Mouse (Mus musculus) kidney, embryonic 16.5 days (tissue): ENCODE data around the gene Lrrn1. TPM values are rescaled to one million over a fixed set of nuclear protein-coding genes. Genes with fewer than 3 reads are reported as not detected.

ENCODE experiments used
- ATAC-seq: fragments of 200-750 bp; cut with Nextera tagmentation; 2 replicates; pipeline ENCODE4 v1.8.0; 2017; ENCODE audit warnings: moderate TSS enrichment; ENCODE audit not compliant: low FRiP score, low TSS enrichment
- H3K27ac ChIP-seq: fragments of 300-500 bp; sonication (generic); 2 replicates; pipeline ENCODE4 v1.5.1; 2014; ENCODE audit warnings: low read length
- H3K27me3 ChIP-seq: fragments of 300-500 bp; sonication (generic); 2 replicates; pipeline ENCODE4 v1.6.1; 2014; ENCODE audit warnings: low read length, control low read depth, mixed read lengths; ENCODE audit not compliant: insufficient read depth
- H3K36me3 ChIP-seq: fragments of 300-500 bp; sonication (generic); 2 replicates; pipeline ENCODE4 v1.6.1; 2014; ENCODE audit warnings: low read length, control low read depth, mixed read lengths; ENCODE audit not compliant: insufficient read depth
- H3K4me1 ChIP-seq: fragments of 300-500 bp; sonication (generic); 2 replicates; pipeline ENCODE4 v1.6.1; 2014; ENCODE audit warnings: low read length, control low read depth, mixed read lengths; ENCODE audit not compliant: insufficient read depth
- H3K4me2 ChIP-seq: fragments of 300-500 bp; sonication (generic); replicated peaks from 2 replicates; pipeline ENCODE4 v1.6.1; 2014; ENCODE audit warnings: low read depth, low read length
- H3K4me3 ChIP-seq: fragments of 300-500 bp; sonication (generic); 2 replicates; pipeline ENCODE4 v1.5.1; 2014; ENCODE audit warnings: mild to moderate bottlenecking, low read length
- H3K9ac ChIP-seq: fragments of 300-500 bp; sonication (generic); replicated peaks from 2 replicates; pipeline ENCODE4 v1.6.1; 2014; ENCODE audit warnings: low read length
- H3K9me3 ChIP-seq: fragments of 300-500 bp; sonication (generic); 2 replicates; pipeline ENCODE4 v1.6.1; 2016; ENCODE audit warnings: low read length, control low read depth
- WGBS: fragments of 180-500 bp; shearing (Covaris S2); extraction: QIAGEN DNeasy Blood & Tissue Kit; methylation state at CpG from one replicate; pipeline ENCODE4 v1.1.7; 2014; 5-methylcytosine and 5-hydroxymethylcytosine counted together
- polyA plus RNA-seq: library from polyadenylated mRNA; unstranded; fragments of >200 nt; fragmentation: Nextera tagmentation; extraction: Ambion mirVana; gene quantifications from 2 replicates; pipeline ENCODE4 v1.2.1, GENCODE M21; 2015

Gene Lrrn1
- polyA plus RNA-seq, 1 experiment from 2014 or later = 9.7 TPM

DNA sequence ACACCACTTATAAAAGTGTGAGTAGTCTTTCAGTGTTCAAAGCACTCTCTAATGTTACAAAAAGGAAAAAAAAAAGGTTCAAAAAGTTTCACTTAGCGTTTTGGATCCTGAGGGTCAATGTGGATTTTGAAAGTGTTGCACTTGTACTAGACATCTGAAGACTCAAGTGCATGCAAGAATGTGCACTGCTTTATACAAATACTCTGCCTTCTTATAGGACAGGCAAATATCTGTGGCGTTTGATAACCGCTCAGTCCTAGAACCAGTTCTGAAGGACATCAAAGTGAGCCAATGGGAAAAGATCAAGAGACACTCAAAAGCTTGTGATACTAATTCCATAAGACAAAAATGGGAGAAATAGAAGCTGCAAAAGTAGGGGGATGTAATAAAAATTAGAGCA is 45.0 kb downstream of the Lrrn1 start:
- no peaks in the 10 kb centered on the region for H3K4me1 ChIP-seq
- ATAC-seq = no peak
- H3K4me3 ChIP-seq = no peak overlapping the region
- H3K9me3 ChIP-seq = no peaks in the 10 kb centered on the region
- no peaks in the 10 kb centered on the region for H3K36me3 ChIP-seq
- H3K4me2 ChIP-seq = no peak overlapping the region
- no peak overlapping the region for H3K9ac ChIP-seq
- WGBS = 92% methylated on average over 3 of the region's 3 CpGs
- no peaks in the 10 kb centered on the region for H3K27me3 ChIP-seq
- H3K27ac ChIP-seq = no peak overlapping the region

DNA sequence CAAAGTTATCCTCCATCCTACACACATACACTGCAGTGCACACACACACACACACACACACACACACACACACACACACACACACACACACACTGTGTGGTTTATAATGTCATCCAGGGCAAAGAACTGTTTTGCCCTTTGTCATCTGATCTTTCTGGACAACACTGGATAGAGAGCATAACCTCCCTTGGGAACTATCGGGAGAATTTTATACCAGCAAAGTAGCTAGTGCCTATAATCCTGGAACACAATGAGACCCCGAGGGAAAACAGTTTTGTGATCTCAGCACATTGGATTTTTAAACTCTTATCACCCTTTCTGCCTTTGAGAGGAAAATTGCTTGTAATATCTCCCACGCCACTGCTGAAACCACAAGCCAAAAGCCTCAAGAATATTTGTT is 45.8 kb downstream of the Lrrn1 start:
- Histone ChIP-seq H3K27me3 (no peaks in the 10 kb centered on the region), H3K4me2 (no peak overlapping the region), H3K4me1 (no peaks in the 10 kb centered on the region), H3K36me3 (no peaks in the 10 kb centered on the region), H3K9ac (no peak overlapping the region), H3K27ac (no peak overlapping the region), H3K4me3 (no peak overlapping the region), H3K9me3 (no peaks in the 10 kb centered on the region)
- WGBS = 50% methylated on average over 3 of the region's 3 CpGs
- ATAC-seq = no peak

DNA sequence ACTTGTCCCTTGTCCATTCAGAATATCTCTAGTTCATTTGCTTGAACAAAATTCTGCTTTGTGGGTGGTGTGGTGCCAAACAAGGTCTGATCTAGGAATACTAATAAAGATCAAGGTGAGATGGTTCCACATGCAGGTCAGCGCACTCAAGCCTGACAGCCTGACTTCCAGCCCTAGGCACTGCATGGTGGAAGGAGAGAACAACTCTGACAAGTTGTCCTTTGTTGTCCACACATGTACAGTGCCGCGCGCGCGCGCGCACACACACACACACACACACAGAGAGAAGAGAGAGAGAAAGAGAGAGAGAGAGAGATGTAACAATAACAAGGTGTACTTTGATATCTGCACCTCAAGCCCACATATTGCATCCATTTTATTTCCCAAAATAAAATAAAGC is 47.7 kb downstream of the Lrrn1 start:
- WGBS = 98% methylated on average over 8 of the region's 8 CpGs
- no peak overlapping the region for H3K4me2 ChIP-seq

DNA sequence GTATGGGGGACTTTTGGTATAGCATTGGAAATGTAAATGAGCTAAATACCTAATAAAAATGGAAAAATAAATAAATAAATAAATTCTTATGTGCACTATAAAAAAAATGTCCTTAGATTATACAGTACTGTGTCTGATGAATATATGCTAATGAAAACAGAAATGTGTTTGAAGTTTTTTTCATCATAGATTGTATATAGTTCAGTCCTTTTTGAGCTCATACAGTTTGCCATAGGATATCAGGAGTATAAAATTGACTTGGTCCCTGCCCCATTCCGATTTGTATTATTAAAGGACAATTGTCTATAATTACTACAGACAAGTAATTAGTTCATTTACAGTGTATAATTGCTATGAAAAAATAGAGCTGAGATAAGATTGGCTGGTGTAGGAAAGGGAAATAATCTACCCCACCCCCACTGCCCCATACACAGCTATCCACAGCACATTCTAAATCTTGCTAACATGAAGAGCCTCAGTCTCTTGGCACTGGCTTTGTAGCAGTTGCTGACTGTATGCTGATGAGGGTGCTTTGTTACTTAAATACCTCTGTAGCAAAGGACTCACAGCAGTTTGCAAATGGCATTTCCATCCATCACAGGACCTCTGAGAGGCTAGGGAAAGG is 54.3 kb downstream of the Lrrn1 start:
- H3K9me3 ChIP-seq = no peaks in the 10 kb centered on the region
- no peaks in the 10 kb centered on the region for H3K27me3 ChIP-seq
- no peak for ATAC-seq
- 84% methylated on average over 1 of the region's 1 CpGs for WGBS
- no peaks in the 10 kb centered on the region for H3K4me1 ChIP-seq
- no peak overlapping the region for H3K9ac ChIP-seq
- H3K36me3 ChIP-seq = no peaks in the 10 kb centered on the region
- no peak overlapping the region for H3K4me3 ChIP-seq
- H3K27ac ChIP-seq = no peak overlapping the region
- H3K4me2 ChIP-seq = no peak overlapping the region

More for the DNA sequence above, 47.7 kb downstream of the Lrrn1 start:
- no peak overlapping the region for H3K9ac ChIP-seq
- H3K9me3 ChIP-seq = no peaks in the 10 kb centered on the region
- H3K4me1 ChIP-seq = no peaks in the 10 kb centered on the region
- H3K27ac ChIP-seq = no peak overlapping the region
- ATAC-seq = no peak
- no peaks in the 10 kb centered on the region for H3K27me3 ChIP-seq
- no peak overlapping the region for H3K4me3 ChIP-seq
- no peaks in the 10 kb centered on the region for H3K36me3 ChIP-seq

DNA sequence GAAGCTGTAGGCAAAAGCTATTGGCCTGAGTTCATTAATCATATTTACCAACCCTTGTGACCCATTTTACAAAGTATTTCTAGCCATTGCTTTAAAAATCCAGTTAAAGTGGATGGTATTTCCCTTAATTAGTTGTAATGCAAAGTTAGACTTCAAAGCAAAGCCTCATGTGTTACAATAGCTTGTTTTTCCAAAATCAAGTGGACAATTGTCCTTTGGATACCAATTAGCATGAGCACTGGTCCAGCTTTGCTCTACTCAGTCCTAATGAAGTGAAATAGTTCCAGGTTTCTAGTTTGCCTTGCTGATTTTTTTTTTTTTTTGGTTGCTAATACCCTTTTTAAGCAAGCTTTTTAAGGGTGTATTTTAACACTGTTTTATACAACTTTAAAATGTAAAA is 75.6 kb downstream of the Lrrn1 start:
- no peak for ATAC-seq
- no peaks in the 10 kb centered on the region for H3K27me3 ChIP-seq
- H3K36me3 ChIP-seq = no peaks in the 10 kb centered on the region
- H3K9ac ChIP-seq = no peak overlapping the region
- no peak overlapping the region for H3K27ac ChIP-seq
- no peaks in the 10 kb centered on the region for H3K9me3 ChIP-seq
- H3K4me2 ChIP-seq = no peak overlapping the region
- no peaks in the 10 kb centered on the region for H3K4me1 ChIP-seq
- no peak overlapping the region for H3K4me3 ChIP-seq

DNA sequence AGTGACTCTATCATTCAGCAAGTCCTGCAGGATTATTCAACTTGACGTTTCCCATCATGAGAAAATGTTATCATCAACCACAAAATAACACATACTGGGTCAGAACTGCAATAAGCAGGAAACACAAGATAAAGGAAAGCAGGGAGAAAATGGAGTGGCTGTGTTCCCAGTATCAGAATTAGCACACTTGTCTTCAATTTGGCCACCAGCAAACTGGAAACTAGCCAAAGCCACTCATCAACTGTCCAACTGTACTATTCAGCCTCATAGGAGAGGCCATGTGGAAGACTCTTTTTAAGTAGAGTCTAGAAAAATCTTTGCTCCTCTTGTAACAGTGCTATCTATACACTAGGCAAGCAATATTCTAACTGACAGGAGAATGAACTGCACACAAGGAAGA is 84.7 kb downstream of the Lrrn1 start:
- H3K27me3 ChIP-seq = no peaks in the 10 kb centered on the region
- no peaks in the 10 kb centered on the region for H3K36me3 ChIP-seq
- no peaks in the 10 kb centered on the region for H3K9me3 ChIP-seq
- no peak overlapping the region for H3K27ac ChIP-seq
- H3K4me3 ChIP-seq = no peak overlapping the region
- H3K4me1 ChIP-seq = no peaks in the 10 kb centered on the region
- WGBS = 61% methylated on average over 1 of the region's 1 CpGs
- ATAC-seq = no peak
- no peak overlapping the region for H3K9ac ChIP-seq
- H3K4me2 ChIP-seq = no peak overlapping the region
